Mouse (Mus musculus) CH12.LX (cell line): ENCODE results near the gene Myog. TPM values are rescaled to one million over a fixed set of nuclear protein-coding genes. Genes with fewer than 3 reads are reported as not detected.

ENCODE experiments used
- DNase-seq: peaks from one replicate; pipeline ENCODE4 v3.0.0-alpha.2; 2013; ENCODE audit errors: extremely low read depth
- H3K27ac ChIP-seq: 2 replicates; pipeline ENCODE4 v1.5.1; 2012; ENCODE audit warnings: low read depth, mild to moderate bottlenecking, control low read depth, moderate library complexity; ENCODE audit not compliant: insufficient read depth
- H3K27me3 ChIP-seq: replicated peaks from 2 replicates; pipeline ENCODE3; 2012; ENCODE audit warnings: inconsistent platforms
- H3K36me3 ChIP-seq, 2 experiments: replicated peaks in 1 of 2; 2 replicates each; pipeline versions ENCODE3 to v1.6.1; 2012; ENCODE audit warnings: inconsistent platforms in 1 of 2, low read length in 1 of 2, mild to moderate bottlenecking in 1 of 2, mixed read lengths in 1 of 2, moderate library complexity in 1 of 2; ENCODE audit not compliant: control insufficient read depth in 1 of 2, insufficient read depth in 1 of 2
- H3K4me1 ChIP-seq, 2 experiments: 2 replicates each; pipeline ENCODE4 v1.6.1; 2012; ENCODE audit warnings: inconsistent platforms in 1 of 2, moderate library complexity in 1 of 2; ENCODE audit not compliant: insufficient read depth in 2 of 2, control insufficient read depth in 1 of 2
- H3K4me2 ChIP-seq: 2 replicates; pipeline ENCODE4 v1.6.1; 2012; ENCODE audit warnings: low read depth, mild to moderate bottlenecking, control low read depth; ENCODE audit not compliant: poor library complexity, insufficient read depth, severe bottlenecking
- H3K4me3 ChIP-seq, 3 experiments: fragments of 150-350 bp in 1 of 3; sonication (generic) in 1 of 3; replicated peaks in 1 of 3; 2 replicates each; pipeline versions ENCODE3 to v1.5.1; 2011 to 2012; ENCODE audit warnings: low read depth in 2 of 3, low read length in 2 of 3, mild to moderate bottlenecking in 2 of 3, moderate library complexity in 2 of 3, control low read depth in 1 of 3, improper control_type of control experiment in 1 of 3, inconsistent platforms in 1 of 3, mixed read lengths in 1 of 3; ENCODE audit not compliant: poor library complexity in 1 of 3
- H3K79me2 ChIP-seq: replicated peaks from 2 replicates; pipeline ENCODE4 v1.6.1; 2012; ENCODE audit warnings: mild to moderate bottlenecking, moderate library complexity; ENCODE audit not compliant: control insufficient read depth, poor library complexity, insufficient read depth, severe bottlenecking; ENCODE audit errors: extremely low read depth
- H3K9ac ChIP-seq: 2 replicates; pipeline ENCODE4 v1.6.1; 2012; ENCODE audit warnings: low read depth, mild to moderate bottlenecking, control low read depth, moderate library complexity; ENCODE audit not compliant: insufficient read depth
- H3K9me3 ChIP-seq: replicated peaks from 2 replicates; pipeline ENCODE3; 2012; ENCODE audit warnings: low read length, inconsistent platforms, mixed read lengths
- BHLHE40 ChIP-seq: IDR thresholded peaks from 2 replicates; pipeline ENCODE4 v1.6.1; 2011; ENCODE audit warnings: mild to moderate bottlenecking, low read depth, low read length, improper control_type of control experiment
- CHD1 ChIP-seq: IDR thresholded peaks from 2 replicates; pipeline ENCODE4 v1.6.1; 2012; ENCODE audit warnings: low read depth, low read length, improper control_type of control experiment, inconsistent platforms
- CHD2 ChIP-seq: IDR thresholded peaks from 2 replicates; pipeline ENCODE4 v1.6.1; 2011; ENCODE audit warnings: low read length, improper control_type of control experiment
- E2F4 ChIP-seq: IDR thresholded peaks from 2 replicates; pipeline ENCODE4 v1.6.1; 2011; ENCODE audit warnings: low read depth, low read length, improper control_type of control experiment; ENCODE audit not compliant: insufficient replicate concordance
- ELF1 ChIP-seq: IDR thresholded peaks from 2 replicates; pipeline ENCODE4 v1.6.1; 2014; ENCODE audit warnings: low read depth, mild to moderate bottlenecking, inconsistent platforms, low read length, improper control_type of control experiment
- ETS1 ChIP-seq: conservative IDR thresholded peaks from 2 replicates; pipeline ENCODE4 v1.6.1; 2012; ENCODE audit warnings: low read depth, mild to moderate bottlenecking, inconsistent platforms, low read length, improper control_type of control experiment, moderate library complexity
- HCFC1 ChIP-seq: IDR thresholded peaks from 2 replicates; pipeline ENCODE4 v1.6.1; 2012; ENCODE audit warnings: low read depth, mild to moderate bottlenecking, inconsistent platforms, low read length, improper control_type of control experiment
- JUN ChIP-seq: IDR thresholded peaks from 2 replicates; pipeline ENCODE4 v1.6.1; 2011; ENCODE audit warnings: low read depth, mild to moderate bottlenecking, low read length, improper control_type of control experiment, moderate library complexity; ENCODE audit not compliant: insufficient read depth
- JUND ChIP-seq: conservative IDR thresholded peaks from 2 replicates; pipeline ENCODE4 v1.6.1; 2011; ENCODE audit warnings: low read depth, low read length, improper control_type of control experiment
- KAT2A ChIP-seq: IDR thresholded peaks from 2 replicates; pipeline ENCODE4 v1.6.1; 2012; ENCODE audit warnings: low read length, improper control_type of control experiment, inconsistent platforms; ENCODE audit not compliant: insufficient replicate concordance
- MAZ ChIP-seq: IDR thresholded peaks from 2 replicates; pipeline ENCODE4 v1.6.1; 2012; ENCODE audit warnings: low read depth, mild to moderate bottlenecking, inconsistent platforms, low read length, improper control_type of control experiment, moderate library complexity
- MEF2A ChIP-seq: IDR thresholded peaks from 2 replicates; pipeline ENCODE4 v1.6.1; 2014; ENCODE audit warnings: low read depth, mild to moderate bottlenecking, inconsistent platforms, low read length, improper control_type of control experiment, borderline replicate concordance
- MYC ChIP-seq: IDR thresholded peaks from 2 replicates; pipeline ENCODE4 v1.6.1; 2011; ENCODE audit warnings: low read depth, mild to moderate bottlenecking, improper control_type of control experiment, low read length
- NRF1 ChIP-seq: IDR thresholded peaks from 2 replicates; pipeline ENCODE4 v1.6.1; 2014; ENCODE audit warnings: low read depth, mild to moderate bottlenecking, inconsistent platforms, low read length, improper control_type of control experiment, moderate library complexity
- RAD21 ChIP-seq: IDR thresholded peaks from 2 replicates; pipeline ENCODE4 v1.6.1; 2011; ENCODE audit warnings: low read depth, mild to moderate bottlenecking, low read length, improper control_type of control experiment, moderate library complexity
- RCOR1 ChIP-seq: conservative IDR thresholded peaks from 2 replicates; pipeline ENCODE4 v1.6.1; 2012; ENCODE audit warnings: low read depth, mild to moderate bottlenecking, inconsistent platforms, low read length, improper control_type of control experiment
- SIN3A ChIP-seq: IDR thresholded peaks from 2 replicates; pipeline ENCODE4 v1.6.1; 2012; ENCODE audit warnings: low read length, improper control_type of control experiment, inconsistent platforms
- SMC3 ChIP-seq: IDR thresholded peaks from 2 replicates; pipeline ENCODE4 v1.6.1; 2011; ENCODE audit warnings: low read depth, low read length, improper control_type of control experiment
- TBP ChIP-seq: conservative IDR thresholded peaks from 2 replicates; pipeline ENCODE4 v1.6.1; 2011; ENCODE audit warnings: low read depth, low read length, improper control_type of control experiment
- TCF12 ChIP-seq: IDR thresholded peaks from 2 replicates; pipeline ENCODE4 v1.6.1; 2014; ENCODE audit warnings: low read depth, mild to moderate bottlenecking, inconsistent platforms, low read length, improper control_type of control experiment
- UBTF ChIP-seq: IDR thresholded peaks from 2 replicates; pipeline ENCODE4 v1.6.1; 2012; ENCODE audit warnings: low read depth, mild to moderate bottlenecking, inconsistent platforms, low read length, improper control_type of control experiment, moderate library complexity
- ZNF384 ChIP-seq: IDR thresholded peaks from 2 replicates; pipeline ENCODE4 v1.6.1; 2012; ENCODE audit warnings: low read depth, low read length, improper control_type of control experiment, inconsistent platforms
- dilution Hi-C: fragments of 300-500 bp; cut with MboI; formaldehyde crosslinking; loops from 2 replicates; pipeline ENCODE4 v1.14.3; 2020; ENCODE audit warnings: low sequenced_read_pairs; ENCODE audit not compliant: extremely low pct_unique_long_range_greater_than_20kb, extremely low pct_ligation_motif_present
- in situ Hi-C: fragments of 300-500 bp; cut with MboI; formaldehyde crosslinking; loops from 3 replicates; pipeline ENCODE4 v1.14.3; 2019; ENCODE audit warnings: low sequenced_read_pairs, low pct_ligation_motif_present, low pct_unique_long_range_greater_than_20kb, mixed read lengths
- polyA plus RNA-seq: library from polyadenylated mRNA; unstranded; fragments of >175 nt; gene quantifications from 2 replicates; pipeline ENCODE4 v1.2.1, GENCODE M21; 2012; ENCODE audit warnings: low read depth; ENCODE audit not compliant: insufficient read length
- total RNA-seq, 2 experiments: library from RNA; depleted of rRNA; stranded (reverse); fragments of 300-350 nt in 1 of 2; fragments of >200 nt in 1 of 2; gene quantifications; 2 replicates each; pipeline ENCODE4 v1.2.3; 2012 to 2014

The Myog gene
- total and polyA plus RNA-seq, 3 experiments, result not detected

DNA sequence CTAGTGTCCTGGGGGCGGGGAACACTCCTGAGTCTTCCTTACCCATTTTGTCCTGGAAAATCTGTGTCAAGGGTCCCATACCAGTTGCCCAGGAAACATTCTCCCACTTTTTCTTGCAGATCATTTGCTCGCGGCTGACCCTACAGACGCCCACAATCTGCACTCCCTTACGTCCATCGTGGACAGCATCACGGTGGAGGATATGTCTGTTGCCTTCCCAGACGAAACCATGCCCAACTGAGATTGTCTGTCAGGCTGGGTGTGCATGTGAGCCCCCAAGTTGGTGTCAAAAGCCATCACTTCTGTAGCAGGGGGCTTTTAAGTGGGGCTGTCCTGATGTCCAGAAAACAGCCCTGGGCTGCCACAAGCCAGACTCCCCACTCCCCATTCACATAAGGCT lies 1.8 kb downstream of the Myog start:
- Histone ChIP-seq H3K79me2 (no peaks in the 10 kb centered on the region), H3K4me1 (peaks cover 3 to 47% of the 10 kb centered on the region in 2 experiments; a peak in 3 of 4 replicates), H3K9me3 (peaks cover 5% of the 10 kb centered on the region), H3K36me3 (no peaks in the 10 kb centered on the region), H3K4me3 (no peak overlapping the region), H3K27me3 (no peaks in the 10 kb centered on the region), H3K27ac (no peak overlapping the region), H3K4me2 (no peak overlapping the region), H3K9ac (no peak overlapping the region)
- no peak for DNase-seq
- dilution Hi-C loops (no loop called here), in situ Hi-C loops (loop anchor here (10.0 kb wide), 2 partner anchors 47 to 97 kb away; partner anchors contain the start of gene Mybph)
- TF ChIP-seq HCFC1 (no peak), SIN3A (no peak), E2F4 (no peak), SMC3 (no peak), TCF12 (no peak), RCOR1 (no peak), KAT2A (no peak), UBTF (no peak), MEF2A (no peak), CHD2 (no peak), TBP (no peak), ELF1 (no peak), JUN (no peak), MAZ (no peak), ETS1 (no peak), ZNF384 (no peak)

DNA sequence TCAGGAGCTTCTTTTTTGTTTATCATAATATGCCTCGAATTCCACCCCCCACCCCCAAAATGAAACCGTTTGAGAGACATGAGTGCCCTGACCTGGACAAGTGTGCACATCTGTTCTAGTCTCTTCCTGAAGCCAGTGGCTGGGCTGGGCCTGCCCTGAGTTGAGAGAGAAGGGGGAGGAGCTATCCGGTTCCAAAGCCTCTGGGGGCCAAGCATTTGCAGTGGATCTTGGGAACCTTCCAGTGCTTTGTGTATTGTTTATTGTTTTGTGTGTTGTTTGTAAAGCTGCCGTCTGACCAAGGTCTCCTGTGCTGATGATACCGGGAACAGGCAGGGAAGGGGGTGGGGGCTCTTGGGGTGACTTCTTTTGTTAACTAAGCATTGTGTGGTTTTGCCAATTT lies 2.3 kb downstream of the Myog start:
- no peak overlapping the region for H3K4me3 ChIP-seq
- no peak for DNase-seq
- no peaks in the 10 kb centered on the region for H3K27me3 ChIP-seq
- H3K9me3 ChIP-seq, result peaks cover 5% of the 10 kb centered on the region
- H3K27ac ChIP-seq, result no peak overlapping the region
- TF ChIP-seq RAD21 (no peak), SMC3 (no peak), NRF1 (no peak), BHLHE40 (no peak), CHD1 (no peak), MYC (no peak), JUND (no peak), CHD2 (no peak)
- dilution Hi-C loops, result no loop called here
- in situ Hi-C loops, result loop anchor here (10.0 kb wide), 2 partner anchors 47 to 97 kb away; partner anchors contain the start of gene Mybph
- no peaks in the 10 kb centered on the region for H3K79me2 ChIP-seq
- H3K4me2 ChIP-seq, result no peak overlapping the region
- peaks cover 0 to 2% of the 10 kb centered on the region in 2 experiments for H3K36me3 ChIP-seq
- H3K4me1 ChIP-seq, result peaks cover 0 to 42% of the 10 kb centered on the region in 2 experiments; a peak in 2 of 4 replicates
- no peak overlapping the region for H3K9ac ChIP-seq
